Mouse (Mus musculus): ENCODE measurements around the gene Myo18a. TPM values are rescaled to one million over a fixed set of nuclear protein-coding genes. Genes with fewer than 3 reads are reported as not detected.

The Myo18a gene
- polyA plus RNA-seq, 1 experiment from 2014 or later: 35.1 TPM

GRCm38 (mm10) chr11:77821648-77822047 lies 58.6 kb downstream of the Myo18a start:
- H3K4me2 ChIP-seq (ENCODE audit: low read length): no peak overlapping the region
- no peak overlapping the region; the same call in 1 of the 2 replicates for H3K27ac ChIP-seq (ENCODE audit: low read depth, low read length)
- no peaks in the 10 kb centered on the region for H3K27me3 ChIP-seq (replicated peaks; ENCODE audit: control insufficient read depth, insufficient read depth, low read length)
- H3K4me3 ChIP-seq (ENCODE audit: low read length): no peak overlapping the region
- no peak overlapping the region for H3K9ac ChIP-seq (ENCODE audit: low read depth, low read length)
- H3K36me3 ChIP-seq (ENCODE audit: control insufficient read depth, insufficient read depth, low read length): peaks cover 20% of the 10 kb centered on the region
- no peak for ATAC-seq
- WGBS: 18% methylated on average over 8 of the region's 8 CpGs
- H3K4me1 ChIP-seq (ENCODE audit: control insufficient read depth, insufficient read depth, low read depth, low read length): peaks cover 12% of the 10 kb centered on the region
- no peaks in the 10 kb centered on the region for H3K9me3 ChIP-seq (ENCODE audit: control insufficient read depth, low read length)

- Histone ChIP-seq H3K4me1 (ENCODE audit: control insufficient read depth, insufficient read depth, low read depth, low read length) (peaks cover 15% of the 10 kb centered on the region), H3K27ac (ENCODE audit: low read depth, low read length) (no peak overlapping the region), H3K9ac (ENCODE audit: low read depth, low read length) (no peak overlapping the region), H3K27me3 (replicated peaks; ENCODE audit: control insufficient read depth, insufficient read depth, low read length) (no peaks in the 10 kb centered on the region), H3K4me3 (ENCODE audit: low read length) (no peak overlapping the region), H3K4me2 (ENCODE audit: low read length) (no peak overlapping the region), H3K9me3 (ENCODE audit: control insufficient read depth, low read length) (no peaks in the 10 kb centered on the region), H3K36me3 (ENCODE audit: control insufficient read depth, insufficient read depth, low read length) (peaks cover 20% of the 10 kb centered on the region)
- ATAC-seq: no peak
- WGBS: 19% methylated on average over 7 of the region's 7 CpGs
Observed at GRCm38 (mm10) chr11:77822781-77823180, 59.7 kb downstream of the Myo18a start.

GRCm38 (mm10) chr11:77825853-77826252 lies 62.8 kb downstream of the Myo18a start:
- no peaks in the 10 kb centered on the region for H3K9me3 ChIP-seq (ENCODE audit: control insufficient read depth, low read length)
- H3K4me3 ChIP-seq (ENCODE audit: low read length): no peak overlapping the region
- H3K9ac ChIP-seq (ENCODE audit: low read depth, low read length): 0 out of 2 replicates have a peak overlapping the region, but pooled peaks have one; percentile 15
- peaks cover 18% of the 10 kb centered on the region; the same call in 1 of the 2 replicates for H3K36me3 ChIP-seq (ENCODE audit: control insufficient read depth, insufficient read depth, low read length)
- peak; percentile 13; the same call in 1 of the 2 replicates for ATAC-seq
- 4% methylated on average over 5 of the region's 5 CpGs for WGBS
- peak overlapping the region; percentile 50; the same call in 1 of the 2 replicates for H3K27ac ChIP-seq (ENCODE audit: low read depth, low read length)
- no peak overlapping the region for H3K4me2 ChIP-seq (ENCODE audit: low read length)
- peaks cover 21% of the 10 kb centered on the region for H3K4me1 ChIP-seq (ENCODE audit: control insufficient read depth, insufficient read depth, low read depth, low read length)
- no peaks in the 10 kb centered on the region for H3K27me3 ChIP-seq (replicated peaks; ENCODE audit: control insufficient read depth, insufficient read depth, low read length)

GRCm38 (mm10) chr11:77826311-77826710 lies 63.3 kb downstream of the Myo18a start:
- 33% methylated on average over 3 of the region's 3 CpGs for WGBS
- no peak overlapping the region for H3K4me3 ChIP-seq (ENCODE audit: low read length)
- peak overlapping the region; percentile 50; the same call in 1 of the 2 replicates for H3K27ac ChIP-seq (ENCODE audit: low read depth, low read length)
- peaks cover 16% of the 10 kb centered on the region; the same call in 1 of the 2 replicates for H3K36me3 ChIP-seq (ENCODE audit: control insufficient read depth, insufficient read depth, low read length)
- H3K4me1 ChIP-seq (ENCODE audit: control insufficient read depth, insufficient read depth, low read depth, low read length): peaks cover 21% of the 10 kb centered on the region
- H3K9me3 ChIP-seq (ENCODE audit: control insufficient read depth, low read length): no peaks in the 10 kb centered on the region
- ATAC-seq: no peak
- H3K4me2 ChIP-seq (ENCODE audit: low read length): no peak overlapping the region
- H3K9ac ChIP-seq (ENCODE audit: low read depth, low read length): 0 out of 2 replicates have a peak overlapping the region, but pooled peaks have one; percentile 15
- H3K27me3 ChIP-seq (replicated peaks; ENCODE audit: control insufficient read depth, insufficient read depth, low read length): no peaks in the 10 kb centered on the region

- no peaks in the 10 kb centered on the region for H3K9me3 ChIP-seq (ENCODE audit: control insufficient read depth, low read length)
- no peak overlapping the region for H3K27ac ChIP-seq (ENCODE audit: low read depth, low read length)
- H3K9ac ChIP-seq (ENCODE audit: low read depth, low read length): no peak overlapping the region
- peaks cover 17% of the 10 kb centered on the region for H3K36me3 ChIP-seq (ENCODE audit: control insufficient read depth, insufficient read depth, low read length)
- no peaks in the 10 kb centered on the region for H3K27me3 ChIP-seq (replicated peaks; ENCODE audit: control insufficient read depth, insufficient read depth, low read length)
- ATAC-seq: peak; percentile 38
- H3K4me3 ChIP-seq (ENCODE audit: low read length): no peak overlapping the region
- no peak overlapping the region for H3K4me2 ChIP-seq (ENCODE audit: low read length)
- H3K4me1 ChIP-seq (ENCODE audit: control insufficient read depth, insufficient read depth, low read depth, low read length): peaks cover 20% of the 10 kb centered on the region
- WGBS: 53% methylated on average over 18 of the region's 18 CpGs
Observed at GRCm38 (mm10) chr11:77827241-77827995, 64.4 kb downstream of the Myo18a start.

GRCm38 (mm10) chr11:77828163-77828562 lies 65.1 kb downstream of the Myo18a start:
- no peak overlapping the region for H3K4me3 ChIP-seq (ENCODE audit: low read length)
- 82% methylated on average over 5 of the region's 5 CpGs for WGBS
- H3K9ac ChIP-seq (ENCODE audit: low read depth, low read length): no peak overlapping the region
- H3K27ac ChIP-seq (ENCODE audit: low read depth, low read length): no peak overlapping the region
- no peak overlapping the region for H3K4me2 ChIP-seq (ENCODE audit: low read length)
- H3K4me1 ChIP-seq (ENCODE audit: control insufficient read depth, insufficient read depth, low read depth, low read length): peaks cover 16% of the 10 kb centered on the region
- H3K9me3 ChIP-seq (ENCODE audit: control insufficient read depth, low read length): no peaks in the 10 kb centered on the region
- peaks cover 22% of the 10 kb centered on the region for H3K36me3 ChIP-seq (ENCODE audit: control insufficient read depth, insufficient read depth, low read length)
- ATAC-seq: no peak
- H3K27me3 ChIP-seq (replicated peaks; ENCODE audit: control insufficient read depth, insufficient read depth, low read length): no peaks in the 10 kb centered on the region

GRCm38 (mm10) chr11:77829043-77829841 lies 66.2 kb downstream of the Myo18a start:
- peaks cover 16% of the 10 kb centered on the region for H3K36me3 ChIP-seq (ENCODE audit: control insufficient read depth, insufficient read depth, low read length)
- H3K9me3 ChIP-seq (ENCODE audit: control insufficient read depth, low read length): no peaks in the 10 kb centered on the region
- 64% methylated on average over 23 of the region's 23 CpGs for WGBS
- no peak overlapping the region for H3K27ac ChIP-seq (ENCODE audit: low read depth, low read length)
- H3K4me1 ChIP-seq (ENCODE audit: control insufficient read depth, insufficient read depth, low read depth, low read length): peaks cover 16% of the 10 kb centered on the region
- no peak for ATAC-seq
- no peaks in the 10 kb centered on the region for H3K27me3 ChIP-seq (replicated peaks; ENCODE audit: control insufficient read depth, insufficient read depth, low read length)
- H3K4me2 ChIP-seq (ENCODE audit: low read length): no peak overlapping the region
- no peak overlapping the region for H3K9ac ChIP-seq (ENCODE audit: low read depth, low read length)
- no peak overlapping the region for H3K4me3 ChIP-seq (ENCODE audit: low read length)

GRCm38 (mm10) chr11:77830875-77831274 lies 67.8 kb downstream of the Myo18a start:
- Histone ChIP-seq H3K4me2 (ENCODE audit: low read length) (no peak overlapping the region), H3K9me3 (ENCODE audit: control insufficient read depth, low read length) (no peaks in the 10 kb centered on the region), H3K27me3 (replicated peaks; ENCODE audit: control insufficient read depth, insufficient read depth, low read length) (no peaks in the 10 kb centered on the region), H3K36me3 (ENCODE audit: control insufficient read depth, insufficient read depth, low read length) (peaks cover 21% of the 10 kb centered on the region), H3K4me1 (ENCODE audit: control insufficient read depth, insufficient read depth, low read depth, low read length) (peaks cover 16% of the 10 kb centered on the region), H3K4me3 (ENCODE audit: low read length) (no peak overlapping the region), H3K9ac (ENCODE audit: low read depth, low read length) (no peak overlapping the region), H3K27ac (ENCODE audit: low read depth, low read length) (no peak overlapping the region)
- 41% methylated on average over 7 of the region's 7 CpGs for WGBS
- ATAC-seq: no peak

GRCm38 (mm10) chr11:77832541-77832940 lies 69.5 kb downstream of the Myo18a start:
- no peak overlapping the region for H3K27ac ChIP-seq (ENCODE audit: low read depth, low read length)
- 78% methylated on average over 4 of the region's 4 CpGs for WGBS
- peaks cover 24% of the 10 kb centered on the region for H3K36me3 ChIP-seq (ENCODE audit: control insufficient read depth, insufficient read depth, low read length)
- H3K27me3 ChIP-seq (replicated peaks; ENCODE audit: control insufficient read depth, insufficient read depth, low read length): no peaks in the 10 kb centered on the region
- H3K4me1 ChIP-seq (ENCODE audit: control insufficient read depth, insufficient read depth, low read depth, low read length): peaks cover 6% of the 10 kb centered on the region
- H3K4me2 ChIP-seq (ENCODE audit: low read length): no peak overlapping the region
- no peak overlapping the region for H3K4me3 ChIP-seq (ENCODE audit: low read length)
- no peaks in the 10 kb centered on the region for H3K9me3 ChIP-seq (ENCODE audit: control insufficient read depth, low read length)
- no peak for ATAC-seq
- H3K9ac ChIP-seq (ENCODE audit: low read depth, low read length): no peak overlapping the region
